Mouse (Mus musculus) bone marrow, adult 2 months (tissue): Measurements from ENCODE around the gene Tdrd9. TPM values are rescaled to one million over a fixed set of nuclear protein-coding genes. Genes with fewer than 3 reads are reported as not detected.
A peak's percentile ranks its signal among the peaks of the same experiment; 100 is the strongest.
"Not testable (repeated sequence)": the region's sequence is repeated elsewhere in the genome, so short reads cannot be mapped to it uniquely, and the experiment has no call there.

ENCODE experiments used
- H3K27ac ChIP-seq: fragments of 200-500 bp; 2 replicates; pipeline ENCODE4 v1.5.1; 2012; ENCODE audit warnings: low read depth, mild to moderate bottlenecking, control low read depth, inconsistent platforms, low read length; ENCODE audit not compliant: control insufficient read depth, poor library complexity, insufficient read depth
- H3K4me1 ChIP-seq: fragments of 200-500 bp; 2 replicates; pipeline ENCODE4 v1.6.1; 2011; ENCODE audit warnings: low read length; ENCODE audit not compliant: control insufficient read depth, insufficient read depth
- H3K4me3 ChIP-seq: fragments of 200-500 bp; replicated peaks from 2 replicates; pipeline ENCODE3; 2011; ENCODE audit warnings: mild to moderate bottlenecking, low read depth, low read length, control low read depth; ENCODE audit not compliant: control insufficient read depth
- CTCF ChIP-seq: fragments of 200-500 bp; IDR thresholded peaks from 2 replicates; pipeline ENCODE4 v1.5.1; 2011; ENCODE audit warnings: low read length, control low read depth; ENCODE audit not compliant: control insufficient read depth, insufficient read depth
- POLR2A ChIP-seq: fragments of 200-500 bp; IDR thresholded peaks from 2 replicates; pipeline ENCODE4 v1.6.1; 2011; ENCODE audit warnings: low read depth, mild to moderate bottlenecking, control low read depth, low read length, borderline replicate concordance; ENCODE audit not compliant: control insufficient read depth
- WGBS: fragments of 180-500 bp; shearing (Covaris S2); methylation state at CpG from one replicate; pipeline ENCODE4 v1.1.7; 2018; 5-methylcytosine and 5-hydroxymethylcytosine counted together
- polyA plus RNA-seq: library from polyadenylated mRNA; stranded (reverse); fragments of >200 nt; gene quantifications from 2 replicates; pipeline ENCODE4 v1.2.4, GENCODE M21; 2011; ENCODE audit warnings: low replicate concordance; ENCODE audit not compliant: missing spikeins, insufficient read depth, insufficient read length

Tdrd9 gene
- polyA plus RNA-seq, 1 experiment = not detected

GRCm38 (mm10) chr12:111936706-111937550 is 34.4 kb upstream of the Tdrd9 start:
- H3K4me1 ChIP-seq = peaks cover 2% of the 10 kb centered on the region

GRCm38 (mm10) chr12:111938623-111939177 is 32.7 kb upstream of the Tdrd9 start:
- Histone ChIP-seq H3K4me1 (no peaks in the 10 kb centered on the region), H3K27ac (no peak overlapping the region), H3K4me3 (no peak overlapping the region)
- 45% methylated on average over 1 of the region's 1 CpGs for WGBS
- TF ChIP-seq CTCF = no peak
- no peak for TF ChIP-seq POLR2A

More at GRCm38 (mm10) chr12:111936706-111937550, 34.4 kb upstream of the Tdrd9 start:
- no peak overlapping the region for H3K27ac ChIP-seq
- TF ChIP-seq CTCF (no peak), POLR2A (no peak)
- WGBS = 73% methylated on average over 24 of the region's 24 CpGs
- H3K4me3 ChIP-seq = no peak overlapping the region

GRCm38 (mm10) chr12:111943421-111944064 is 27.8 kb upstream of the Tdrd9 start:
- Histone ChIP-seq H3K4me1 (peaks cover 5% of the 10 kb centered on the region; the same call in 1 of the 2 replicates), H3K27ac (peak overlapping the region; percentile 24; the same call in 1 of the 2 replicates), H3K4me3 (peak overlapping the region; percentile 1)
- 17% methylated on average over 10 of the region's 10 CpGs for WGBS
- TF ChIP-seq CTCF (no peak), POLR2A (peak; percentile 11; the same call in 1 of the 2 replicates)

- whole genome bisulfite sequencing = 5% methylated on average over 17 of the region's 20 CpGs
- H3K4me1 ChIP-seq = not testable (repeated sequence)
Observed at GRCm38 (mm10) chr12:111944065-111944987, 27.0 kb upstream of the Tdrd9 start.

GRCm38 (mm10) chr12:111945115-111945514 is 26.2 kb upstream of the Tdrd9 start:
- peak overlapping the region; percentile 27 for H3K27ac ChIP-seq
- TF ChIP-seq POLR2A (no peak), CTCF (no peak)
- H3K4me3 ChIP-seq = no peak overlapping the region
- peaks cover 5% of the 10 kb centered on the region; the same call in 1 of the 2 replicates for H3K4me1 ChIP-seq
- WGBS = 5% methylated on average over 8 of the region's 8 CpGs

More at GRCm38 (mm10) chr12:111944065-111944987, 27.0 kb upstream of the Tdrd9 start:
- not testable (repeated sequence) for H3K4me3 ChIP-seq
- peak overlapping the region; percentile 61 for H3K27ac ChIP-seq

- H3K4me3 ChIP-seq, H3K4me1 ChIP-seq: not testable (repeated sequence)
- H3K27ac ChIP-seq = peak overlapping the region; percentile 30
- WGBS = 7% methylated on average over 12 of the region's 15 CpGs
Observed at GRCm38 (mm10) chr12:111945765-111946655, 25.3 kb upstream of the Tdrd9 start.

- peaks cover 5% of the 10 kb centered on the region; the same call in 1 of the 2 replicates for H3K4me1 ChIP-seq
- no peak overlapping the region for H3K4me3 ChIP-seq
- H3K27ac ChIP-seq = peak overlapping the region; percentile 30; the same call in 1 of the 2 replicates
- peak; percentile 95 for TF ChIP-seq CTCF
- no peak for TF ChIP-seq POLR2A
- WGBS = 2% methylated on average over 2 of the region's 2 CpGs
Observed at GRCm38 (mm10) chr12:111946716-111947115, 24.6 kb upstream of the Tdrd9 start.

GRCm38 (mm10) chr12:111950486-111950885 is 20.9 kb upstream of the Tdrd9 start:
- WGBS = 84% methylated on average over 5 of the region's 5 CpGs
- Histone ChIP-seq H3K4me1 (peaks cover under 1% of the 10 kb centered on the region; the same call in 1 of the 2 replicates), H3K4me3 (no peak overlapping the region), H3K27ac (no peak overlapping the region)
- TF ChIP-seq POLR2A (no peak), CTCF (no peak)
